Mouse (Mus musculus): Measurements from ENCODE around the gene Ryr2.

GRCm38 (mm10) chr13:11900631-11901030, 206.1 kb downstream of the Ryr2 start:
- TF ChIP-seq CTCF (IDR thresholded peaks at IDR 0.05; ENCODE audit: low read depth) (no peak), EP300 (IDR thresholded peaks at IDR 0.05; ENCODE audit: low read depth) (no peak)
